Mouse (Mus musculus) liver, embryonic 16.5 days (tissue): ENCODE measurements around the gene Sat2. TPM values are rescaled to one million over a fixed set of nuclear protein-coding genes. Genes with fewer than 3 reads are reported as not detected.
"Not testable (repeated sequence)": the region's sequence is repeated elsewhere in the genome, so short reads cannot be mapped to it uniquely, and the experiment has no call there.

Source experiments
- ATAC-seq: fragments of 200-750 bp; cut with Nextera tagmentation; 2 replicates; pipeline ENCODE4 v1.8.0; 2017; ENCODE audit warnings: low read depth, mild to moderate bottlenecking, moderate number of reproducible peaks, moderate library complexity
- H3K27ac ChIP-seq: fragments of 300-500 bp; sonication (generic); 2 replicates; pipeline ENCODE4 v1.5.1; 2014; ENCODE audit warnings: mild to moderate bottlenecking, low read length
- H3K27me3 ChIP-seq: fragments of 300-500 bp; sonication (generic); 2 replicates; pipeline ENCODE4 v1.6.1; 2014; ENCODE audit warnings: low read depth, low read length, mixed read lengths; ENCODE audit not compliant: control insufficient read depth, insufficient read depth
- H3K36me3 ChIP-seq: fragments of 300-500 bp; sonication (generic); 2 replicates; pipeline ENCODE4 v1.6.1; 2014; ENCODE audit warnings: mild to moderate bottlenecking; ENCODE audit not compliant: control insufficient read depth, insufficient read depth
- H3K4me1 ChIP-seq: fragments of 300-500 bp; sonication (generic); 2 replicates; pipeline ENCODE4 v1.6.1; 2014; ENCODE audit warnings: low read depth, low read length, mixed read lengths; ENCODE audit not compliant: control insufficient read depth
- H3K4me2 ChIP-seq: fragments of 300-500 bp; sonication (generic); 2 replicates; pipeline ENCODE4 v1.6.1; 2014; ENCODE audit warnings: low read depth, low read length, mixed read lengths
- H3K4me3 ChIP-seq: fragments of 300-500 bp; sonication (generic); 2 replicates; pipeline ENCODE4 v1.5.1; 2014; ENCODE audit warnings: low read depth, mild to moderate bottlenecking, low read length
- H3K9ac ChIP-seq: fragments of 300-500 bp; sonication (generic); 2 replicates; pipeline ENCODE4 v1.6.1; 2014; ENCODE audit warnings: low read depth, low read length
- H3K9me3 ChIP-seq: fragments of 300-500 bp; sonication (generic); replicated peaks from 2 replicates; pipeline ENCODE4 v1.6.1; 2016; ENCODE audit warnings: low read length; ENCODE audit not compliant: control insufficient read depth
- WGBS: fragments of 180-500 bp; shearing (Covaris S2); extraction: QIAGEN DNeasy Blood & Tissue Kit; methylation state at CpG from one replicate; pipeline ENCODE4 v1.1.7; 2014; ENCODE audit not compliant: insufficient replicate concordance; 5-methylcytosine and 5-hydroxymethylcytosine counted together
- polyA plus RNA-seq: library from polyadenylated mRNA; unstranded; fragments of >200 nt; fragmentation: Nextera tagmentation; extraction: Ambion mirVana; gene quantifications from 2 replicates; pipeline ENCODE4 v1.2.1, GENCODE M21; 2015

The Sat2 gene
- polyA plus RNA-seq, 1 experiment from 2014 or later, result 11.5 TPM

GRCm38 (mm10) chr11:69614257-69614588 is 7.6 kb upstream of the Sat2 start:
- Histone ChIP-seq H3K4me2 (peak overlapping the region; percentile 80), H3K4me3 (peak overlapping the region; percentile 53), H3K9ac (peak overlapping the region; percentile 19; the same call in 1 of the 2 replicates), H3K4me1 (peaks cover 29% of the 10 kb centered on the region)
- not testable (repeated sequence) for ATAC-seq, H3K27me3 ChIP-seq, H3K9me3 ChIP-seq, H3K36me3 ChIP-seq, H3K27ac ChIP-seq
- 38% methylated on average over 11 of the region's 11 CpGs for WGBS

GRCm38 (mm10) chr11:69616781-69617180 is 5.0 kb upstream of the Sat2 start:
- H3K27ac ChIP-seq, result no peak overlapping the region
- WGBS, result 47% methylated on average over 10 of the region's 10 CpGs
- no peak overlapping the region for H3K4me2 ChIP-seq
- H3K4me1 ChIP-seq, result peaks cover 34% of the 10 kb centered on the region
- H3K27me3 ChIP-seq, result no peaks in the 10 kb centered on the region
- no peak overlapping the region for H3K4me3 ChIP-seq
- H3K9ac ChIP-seq, result no peak overlapping the region
- ATAC-seq, result no peak
- no peaks in the 10 kb centered on the region for H3K9me3 ChIP-seq
- H3K36me3 ChIP-seq, result no peaks in the 10 kb centered on the region

GRCm38 (mm10) chr11:69617805-69618204 is 4.0 kb upstream of the Sat2 start, which contains the start of gene Shbg:
Gene Shbg (minus strand): TSS chr11:69617905.
- Histone ChIP-seq H3K27ac (no peak within 1 kb of the TSS), H3K27me3 (no peaks in the 10 kb centered on the region), H3K4me2 (no peak within 1 kb of the TSS), H3K4me3 (no peak within 1 kb of the TSS), H3K36me3 (no peaks in the 10 kb centered on the region), H3K9ac (no peak within 1 kb of the TSS), H3K9me3 (no peaks in the 10 kb centered on the region), H3K4me1 (peaks cover 44% of the 10 kb centered on the region)
- WGBS, result 32% methylated on average over 5 of the region's 5 CpGs
- peak; percentile 14; the same call in 1 of the 2 replicates for ATAC-seq

- H3K27ac ChIP-seq, result peak overlapping the region; percentile 74
Measured at GRCm38 (mm10) chr11:69620394-69621081, 1.3 kb upstream of the Sat2 start.

GRCm38 (mm10) chr11:69622406-69622805 is 582 bp downstream of the Sat2 start:
- Histone ChIP-seq H3K4me3 (peak overlapping the region; percentile 65), H3K4me2 (peak overlapping the region; percentile 80), H3K27me3 (no peaks in the 10 kb centered on the region), H3K27ac (no peak overlapping the region), H3K9me3 (no peaks in the 10 kb centered on the region), H3K36me3 (no peaks in the 10 kb centered on the region), H3K4me1 (peaks cover 31% of the 10 kb centered on the region), H3K9ac (peak overlapping the region; percentile 59)
- WGBS, result 40% methylated on average over 6 of the region's 6 CpGs
- ATAC-seq, result no peak

More at GRCm38 (mm10) chr11:69620394-69621081, 1.3 kb upstream of the Sat2 start:
- H3K9me3 ChIP-seq, result no peaks in the 10 kb centered on the region
- WGBS, result 30% methylated on average over 7 of the region's 7 CpGs
- H3K36me3 ChIP-seq, result no peaks in the 10 kb centered on the region
- H3K9ac ChIP-seq, result peak overlapping the region; percentile 21; the same call in 1 of the 2 replicates
- peaks cover 31% of the 10 kb centered on the region for H3K4me1 ChIP-seq
- ATAC-seq, result 0 out of 2 replicates have a peak, but pooled peaks have one; percentile 33
- H3K4me3 ChIP-seq, result no peak overlapping the region
- peak overlapping the region; percentile 33 for H3K4me2 ChIP-seq
- no peaks in the 10 kb centered on the region for H3K27me3 ChIP-seq

- ATAC-seq, result no peak
- no peaks in the 10 kb centered on the region for H3K9me3 ChIP-seq
- WGBS, result 55% methylated on average over 4 of the region's 4 CpGs
- no peak overlapping the region for H3K27ac ChIP-seq
- peaks cover 27% of the 10 kb centered on the region for H3K4me1 ChIP-seq
- no peaks in the 10 kb centered on the region for H3K36me3 ChIP-seq
- no peak overlapping the region for H3K9ac ChIP-seq
- no peaks in the 10 kb centered on the region for H3K27me3 ChIP-seq
- peak overlapping the region; percentile 80 for H3K4me2 ChIP-seq
- no peak overlapping the region for H3K4me3 ChIP-seq
Measured at GRCm38 (mm10) chr11:69623006-69623405, 1.2 kb downstream of the Sat2 start.

- H3K27ac ChIP-seq, result not testable (repeated sequence)
Measured at GRCm38 (mm10) chr11:69624339-69624738, 2.5 kb downstream of the Sat2 start.

GRCm38 (mm10) chr11:69628286-69628685 is 6.5 kb downstream of the Sat2 start:
- peaks cover 5% of the 10 kb centered on the region for H3K4me1 ChIP-seq
- H3K36me3 ChIP-seq, result no peaks in the 10 kb centered on the region
- H3K9me3 ChIP-seq, result no peaks in the 10 kb centered on the region
- no peak overlapping the region for H3K4me3 ChIP-seq
- ATAC-seq, result no peak
- no peak overlapping the region for H3K4me2 ChIP-seq
- WGBS, result 32% methylated on average over 6 of the region's 6 CpGs
- no peak overlapping the region for H3K27ac ChIP-seq
- no peak overlapping the region for H3K9ac ChIP-seq
- no peaks in the 10 kb centered on the region for H3K27me3 ChIP-seq

More at GRCm38 (mm10) chr11:69624339-69624738, 2.5 kb downstream of the Sat2 start:
- not testable (repeated sequence) for H3K4me2 ChIP-seq, H3K9ac ChIP-seq, H3K36me3 ChIP-seq, ATAC-seq, H3K9me3 ChIP-seq, H3K4me3 ChIP-seq, H3K27me3 ChIP-seq
- WGBS, result 63% methylated on average over 2 of the region's 2 CpGs
- H3K4me1 ChIP-seq, result peaks cover 27% of the 10 kb centered on the region

- Histone ChIP-seq H3K27ac (no peak overlapping the region), H3K36me3 (no peaks in the 10 kb centered on the region), H3K4me2 (no peak overlapping the region), H3K9me3 (no peaks in the 10 kb centered on the region), H3K4me1 (peaks cover 17% of the 10 kb centered on the region), H3K4me3 (no peak overlapping the region), H3K9ac (no peak overlapping the region), H3K27me3 (no peaks in the 10 kb centered on the region)
- 48% methylated on average over 1 of the region's 1 CpGs for WGBS
- no peak for ATAC-seq
Measured at GRCm38 (mm10) chr11:69629802-69630201, 8.0 kb downstream of the Sat2 start.
